Mouse (Mus musculus) olfactory bulb, adult 2 months (tissue): ENCODE results near the gene Ccdc88c.

Experiments
- CTCF ChIP-seq: fragments of 200-500 bp; IDR thresholded peaks from 2 replicates; pipeline ENCODE4 v1.5.1; 2012; ENCODE audit warnings: low read depth, mild to moderate bottlenecking, low read length, moderate library complexity; ENCODE audit not compliant: insufficient read depth
- POLR2A ChIP-seq: fragments of 200-500 bp; IDR thresholded peaks from 2 replicates; pipeline ENCODE4 v1.6.1; 2012; ENCODE audit warnings: mild to moderate bottlenecking, low read depth, low read length, moderate library complexity; ENCODE audit not compliant: insufficient read depth

DNA sequence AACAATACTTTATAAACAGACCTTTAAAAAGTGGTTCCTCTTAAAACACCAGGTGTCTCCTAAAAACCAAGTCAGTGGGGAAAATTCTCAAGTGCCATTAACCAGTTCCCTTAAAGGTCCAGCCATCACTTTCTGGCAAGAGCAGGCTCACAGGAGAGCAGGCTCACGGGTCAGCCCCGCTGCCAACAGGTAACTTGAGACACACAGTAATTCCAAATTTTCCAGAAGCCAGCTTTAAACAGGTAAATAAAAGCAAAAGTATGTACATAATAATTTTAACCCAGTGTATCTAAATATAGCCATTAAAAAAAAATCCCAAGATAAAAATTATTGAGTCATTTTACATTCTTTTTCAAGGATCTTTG lies 43.1 kb downstream of the Ccdc88c start:
- TF ChIP-seq CTCF (no peak), POLR2A (no peak)
